Mouse (Mus musculus) MEL (cell line): Measurements from ENCODE around the gene Pnpla2. TPM values are rescaled to one million over a fixed set of nuclear protein-coding genes. Genes with fewer than 3 reads are reported as not detected.
A peak's percentile ranks its signal among the peaks of the same experiment; 100 is the strongest.

Experiments
- DNase-seq: peaks from one replicate; pipeline ENCODE4 v3.0.0; 2011; ENCODE audit warnings: low read depth, low spot score
- H3K27ac ChIP-seq: 2 replicates; pipeline ENCODE4 v1.5.1; 2012; ENCODE audit warnings: low read depth, mild to moderate bottlenecking, control low read depth, low read length, moderate library complexity; ENCODE audit not compliant: control insufficient read depth
- H3K27me3 ChIP-seq, 2 experiments: fragments of 150-350 bp in 1 of 2; sonication (generic) in 1 of 2; 2 replicates each; pipeline ENCODE4 v1.6.1; 2012; ENCODE audit warnings: low read length in 2 of 2, mild to moderate bottlenecking in 2 of 2, improper control_type of control experiment in 1 of 2, moderate library complexity in 1 of 2; ENCODE audit not compliant: insufficient read depth in 2 of 2, control insufficient read depth in 1 of 2
- H3K36me3 ChIP-seq, 2 experiments: 2 replicates each; pipeline ENCODE4 v1.6.1; 2012 to 2014; ENCODE audit warnings: low read length in 2 of 2, improper control_type of control experiment in 1 of 2, inconsistent platforms in 1 of 2, mild to moderate bottlenecking in 1 of 2; ENCODE audit not compliant: insufficient read depth in 2 of 2, control insufficient read depth in 1 of 2
- H3K4me1 ChIP-seq, 2 experiments: fragments of 150-350 bp in 1 of 2; sonication (generic) in 1 of 2; 2 replicates each; pipeline ENCODE4 v1.6.1; 2012; ENCODE audit warnings: low read length in 2 of 2, improper control_type of control experiment in 1 of 2, mild to moderate bottlenecking in 1 of 2; ENCODE audit not compliant: insufficient read depth in 2 of 2, control insufficient read depth in 1 of 2
- H3K4me3 ChIP-seq, 2 experiments: fragments of 150-350 bp in 1 of 2; sonication (generic) in 1 of 2; 2 replicates each; pipeline ENCODE4 v1.5.1; 2012; ENCODE audit warnings: low read depth in 2 of 2, low read length in 2 of 2, mild to moderate bottlenecking in 2 of 2, moderate library complexity in 2 of 2, control low read depth in 1 of 2, improper control_type of control experiment in 1 of 2; ENCODE audit not compliant: control insufficient read depth in 1 of 2, insufficient read depth in 1 of 2
- H3K79me2 ChIP-seq: 2 replicates; pipeline ENCODE4 v1.6.1; 2012; ENCODE audit warnings: mild to moderate bottlenecking, low read length, moderate library complexity; ENCODE audit not compliant: control insufficient read depth, poor library complexity, insufficient read depth
- H3K9ac ChIP-seq: 2 replicates; pipeline ENCODE4 v1.6.1; 2012; ENCODE audit warnings: low read depth, mild to moderate bottlenecking, control low read depth, low read length, moderate library complexity; ENCODE audit not compliant: control insufficient read depth, poor library complexity, severe bottlenecking
- H3K9me3 ChIP-seq: fragments of 150-350 bp; sonication (generic); replicated peaks from 2 replicates; pipeline ENCODE4 v1.6.1; 2012; ENCODE audit warnings: mild to moderate bottlenecking, low read length, improper control_type of control experiment, moderate library complexity; ENCODE audit not compliant: insufficient read depth
- CHD1 ChIP-seq: IDR thresholded peaks from 2 replicates; pipeline ENCODE4 v1.6.1; 2012; ENCODE audit warnings: low read depth, mild to moderate bottlenecking, inconsistent platforms, low read length, improper control_type of control experiment
- CHD2 ChIP-seq: IDR thresholded peaks from 2 replicates; pipeline ENCODE4 v1.6.1; 2011; ENCODE audit warnings: low read length, improper control_type of control experiment
- CTCF ChIP-seq, 3 experiments: IDR thresholded peaks in 2 of 3; conservative IDR thresholded peaks in 1 of 3; 2 replicates each; pipeline ENCODE4 v1.5.1; 2011 to 2012; ENCODE audit warnings: low read length in 3 of 3, low read depth in 2 of 3, mild to moderate bottlenecking in 2 of 3, improper control_type of control experiment in 1 of 3, inconsistent platforms in 1 of 3, mixed read lengths in 1 of 3, moderate library complexity in 1 of 3; ENCODE audit not compliant: control insufficient read depth in 1 of 3, insufficient read depth in 1 of 3, poor library complexity in 1 of 3, severe bottlenecking in 1 of 3
- E2F4 ChIP-seq: IDR thresholded peaks from 2 replicates; pipeline ENCODE4 v1.6.1; 2011; ENCODE audit warnings: low read depth, low read length, improper control_type of control experiment, borderline replicate concordance
- ETS1 ChIP-seq: IDR thresholded peaks from 2 replicates; pipeline ENCODE4 v1.6.1; 2012; ENCODE audit warnings: low read depth, mild to moderate bottlenecking, inconsistent platforms, low read length, improper control_type of control experiment, moderate library complexity
- GATA1 ChIP-seq: IDR thresholded peaks from 2 replicates; pipeline ENCODE4 v1.6.1; 2011; ENCODE audit warnings: low read depth, low read length, improper control_type of control experiment
- JUND ChIP-seq: IDR thresholded peaks from 2 replicates; pipeline ENCODE4 v1.6.1; 2011; ENCODE audit warnings: low read depth, mild to moderate bottlenecking, improper control_type of control experiment, low read length
- MAZ ChIP-seq: IDR thresholded peaks from 2 replicates; pipeline ENCODE4 v1.6.1; 2012; ENCODE audit warnings: low read depth, mild to moderate bottlenecking, inconsistent platforms, low read length, improper control_type of control experiment
- MEF2A ChIP-seq: IDR thresholded peaks from 2 replicates; pipeline ENCODE4 v1.6.1; 2014; ENCODE audit warnings: low read depth, mild to moderate bottlenecking, inconsistent platforms, low read length, improper control_type of control experiment; ENCODE audit not compliant: poor library complexity, insufficient replicate concordance, severe bottlenecking; ENCODE audit errors: extremely low read depth
- MXI1 ChIP-seq: IDR thresholded peaks from 2 replicates; pipeline ENCODE4 v1.6.1; 2011; ENCODE audit warnings: mild to moderate bottlenecking, low read depth, low read length, improper control_type of control experiment
- MYB ChIP-seq: IDR thresholded peaks from 2 replicates; pipeline ENCODE4 v1.6.1; 2011; ENCODE audit warnings: mild to moderate bottlenecking, low read depth, low read length, improper control_type of control experiment
- NELFE ChIP-seq: IDR thresholded peaks from 2 replicates; pipeline ENCODE4 v1.6.1; 2011; ENCODE audit warnings: low read depth, low read length, improper control_type of control experiment
- NRF1 ChIP-seq: IDR thresholded peaks from 2 replicates; pipeline ENCODE4 v1.6.1; 2014; ENCODE audit warnings: low read depth, mild to moderate bottlenecking, inconsistent platforms, low read length, improper control_type of control experiment, moderate library complexity; ENCODE audit not compliant: poor library complexity, insufficient read depth, severe bottlenecking
- POLR2A ChIP-seq, 2 experiments: IDR thresholded peaks; 2 replicates each; pipeline ENCODE4 v1.6.1; 2011 to 2012; ENCODE audit warnings: low read length in 2 of 2, mild to moderate bottlenecking in 2 of 2, control low read depth in 1 of 2, improper control_type of control experiment in 1 of 2, low read depth in 1 of 2, moderate library complexity in 1 of 2; ENCODE audit not compliant: control insufficient read depth in 1 of 2, insufficient read depth in 1 of 2, poor library complexity in 1 of 2
- POLR2AphosphoS2 ChIP-seq: IDR thresholded peaks from 2 replicates; pipeline ENCODE4 v1.6.1; 2011; ENCODE audit warnings: low read length, improper control_type of control experiment
- RCOR1 ChIP-seq: IDR thresholded peaks from 2 replicates; pipeline ENCODE4 v1.6.1; 2012; ENCODE audit warnings: low read depth, mild to moderate bottlenecking, inconsistent platforms, low read length, improper control_type of control experiment
- SIN3A ChIP-seq: IDR thresholded peaks from 2 replicates; pipeline ENCODE4 v1.6.1; 2012; ENCODE audit warnings: low read length, improper control_type of control experiment, inconsistent platforms
- UBTF ChIP-seq: IDR thresholded peaks from 2 replicates; pipeline ENCODE4 v1.6.1; 2012; ENCODE audit warnings: low read depth, mild to moderate bottlenecking, inconsistent platforms, low read length, improper control_type of control experiment, moderate library complexity, borderline replicate concordance; ENCODE audit not compliant: insufficient read depth
- ZC3H11A ChIP-seq: IDR thresholded peaks from 2 replicates; pipeline ENCODE4 v1.6.1; 2012; ENCODE audit warnings: low read depth, mild to moderate bottlenecking, inconsistent platforms, low read length, improper control_type of control experiment
- ZMIZ1 ChIP-seq: IDR thresholded peaks from 2 replicates; pipeline ENCODE4 v1.6.1; 2012; ENCODE audit warnings: low read depth, mild to moderate bottlenecking, inconsistent platforms, low read length, improper control_type of control experiment, moderate library complexity
- polyA plus RNA-seq, 2 experiments: library from polyadenylated mRNA; stranded (reverse) in 1 of 2; unstranded in 1 of 2; fragments of >175 nt in 1 of 2; fragments of >200 nt in 1 of 2; gene quantifications; 2 replicates each; pipeline versions ENCODE4 v1.2.1 to v1.2.4; 2012; ENCODE audit warnings: low replicate concordance in 2 of 2, low read depth in 1 of 2; ENCODE audit not compliant: insufficient read length in 2 of 2, insufficient read depth in 1 of 2, missing spikeins in 1 of 2
- total RNA-seq: library from RNA; depleted of rRNA; stranded (reverse); fragments of 300-350 nt; gene quantifications from 2 replicates; pipeline ENCODE4 v1.2.3, GENCODE M21; 2012

The Pnpla2 gene
- total and polyA plus RNA-seq, 3 experiments = 8.3 to 38.6 TPM; not detected in 1

DNA sequence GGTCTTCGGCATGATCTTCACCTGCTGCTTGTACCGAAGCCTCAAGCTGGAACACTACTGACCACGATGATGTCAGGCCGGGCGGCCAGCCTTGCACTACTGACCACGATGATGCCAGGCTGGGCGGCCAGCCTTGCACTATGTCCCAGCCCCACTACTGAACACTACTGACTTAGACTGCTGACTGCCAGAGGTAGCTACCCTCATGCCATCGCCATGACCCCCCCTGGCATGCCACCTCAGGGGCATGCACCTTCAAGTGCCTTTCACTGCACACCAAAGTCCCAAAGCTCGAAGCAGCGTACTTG, 15.6 kb downstream of the Pnpla2 start:
- no peak overlapping the region for H3K4me3 ChIP-seq
- no peak for TF ChIP-seq ZMIZ1
- no peak for TF ChIP-seq ZC3H11A
- no peak for TF ChIP-seq RCOR1
- no peak for TF ChIP-seq MYB
- no peak for TF ChIP-seq SIN3A
- TF ChIP-seq POLR2AphosphoS2 = no peak; the same call in 1 of the 2 replicates
- no peak for TF ChIP-seq MAZ
- no peak for TF ChIP-seq NELFE
- TF ChIP-seq GATA1 = no peak
- TF ChIP-seq UBTF = no peak
- no peak for TF ChIP-seq NRF1
- TF ChIP-seq ETS1 = no peak

DNA sequence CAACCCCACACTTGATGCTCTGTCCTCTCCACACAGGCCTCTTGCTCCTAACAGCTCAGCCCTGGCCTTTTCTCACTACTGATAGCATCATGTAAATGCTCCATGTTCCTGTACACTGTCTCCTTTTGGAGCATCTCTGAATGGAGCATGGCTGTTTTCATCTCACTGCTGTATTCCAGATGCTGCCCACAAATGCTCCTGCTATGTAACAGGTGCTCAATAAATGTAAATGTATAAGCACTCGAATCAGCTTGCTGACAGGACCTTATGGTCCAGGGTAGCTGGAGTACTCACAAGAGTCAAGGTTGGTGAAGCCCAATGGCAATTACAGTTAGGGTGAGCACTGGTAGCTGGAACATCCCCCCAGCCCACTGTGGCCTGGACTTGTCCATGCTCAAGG, 16.2 kb downstream of the Pnpla2 start:
- TF ChIP-seq MEF2A (no peak), JUND (no peak), POLR2A (IDR thresholded peaks at IDR 0.05; ENCODE audit: control insufficient read depth in 1 of 2, insufficient read depth in 1 of 2, low read depth in 1 of 2, low read length in 2 of 2, poor library complexity in 1 of 2) (peak in 1 of 2 experiments; percentile 18; a peak in 1 of 4 replicates), E2F4 (no peak), MXI1 (no peak), CHD1 (no peak), CHD2 (no peak), CTCF (IDR thresholded peaks at IDR 0.05 in 2 of 3, conservative IDR thresholded peaks at IDR 0.05 in 1 of 3; ENCODE audit: control insufficient read depth in 1 of 3, insufficient read depth in 1 of 3, low read depth in 2 of 3, low read length in 3 of 3, poor library complexity in 1 of 3, severe bottlenecking in 1 of 3) (no peak)
- Histone ChIP-seq H3K27me3 (no peaks in the 10 kb centered on the region), H3K9ac (no peak overlapping the region), H3K4me3 (no peak overlapping the region), H3K4me1 (peaks cover 8 to 27% of the 10 kb centered on the region in 2 experiments; a peak in 3 of 4 replicates), H3K79me2 (peaks cover 42% of the 10 kb centered on the region), H3K36me3 (peaks cover 0 to 18% of the 10 kb centered on the region in 2 experiments; a peak in 2 of 4 replicates), H3K9me3 (no peaks in the 10 kb centered on the region), H3K27ac (no peak overlapping the region)
- no peak for DNase-seq

More for the DNA sequence above, 15.6 kb downstream of the Pnpla2 start:
- Histone ChIP-seq H3K27ac (no peak overlapping the region), H3K9me3 (no peaks in the 10 kb centered on the region), H3K9ac (no peak overlapping the region), H3K36me3 (peaks cover 0 to 18% of the 10 kb centered on the region in 2 experiments; a peak in 2 of 4 replicates), H3K79me2 (peaks cover 36% of the 10 kb centered on the region), H3K4me1 (peaks cover 8 to 32% of the 10 kb centered on the region in 2 experiments), H3K27me3 (no peaks in the 10 kb centered on the region)
- DNase-seq = no peak
